Comparison of ENCODE assay signal across 8 mouse cellular contexts in the genomic region with DNA sequence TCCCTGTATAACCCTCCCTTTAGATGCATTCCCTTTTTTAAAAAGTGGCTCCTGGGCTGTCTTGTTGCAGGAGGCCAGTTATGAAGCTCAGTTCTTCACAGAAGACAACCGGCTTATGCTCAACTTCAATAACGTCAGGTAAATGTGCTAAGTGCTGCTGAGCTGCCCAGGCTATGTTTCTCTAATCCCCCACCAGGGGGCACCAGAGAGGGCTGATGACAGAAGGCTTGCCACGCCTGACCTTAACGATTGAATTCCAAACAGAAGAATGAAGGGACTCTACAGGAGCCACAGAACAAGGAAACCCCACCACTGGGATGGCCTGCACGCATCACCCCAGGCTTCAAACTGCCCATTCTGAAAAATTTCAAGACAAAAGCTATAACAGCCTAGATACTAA. TPM values are rescaled to one million over a fixed set of nuclear protein-coding genes. Genes with fewer than 3 reads are reported as not detected.
DNase-seq lines count a peak whose midpoint lies in the region; ATAC-seq lines count a peak whose summit lies in the region.

No protein-coding gene starts in this region.

- no peak overlapping the region for H3K4me3 ChIP-seq in liver, embryonic 12.5 days
- no peak overlapping the region for H3K4me3 ChIP-seq in embryonic facial prominence, embryonic 11.5 days (ENCODE audit: low read depth, low read length)
- H3K4me3 ChIP-seq in intestine, embryonic 15.5 days (replicated peaks) = no peak overlapping the region
- no peak overlapping the region for H3K4me3 ChIP-seq in liver, embryonic 13.5 days (replicated peaks)

- no peak overlapping the region for H3K9ac ChIP-seq in liver, embryonic 12.5 days
- H3K9ac ChIP-seq in embryonic facial prominence, embryonic 11.5 days (replicated peaks; ENCODE audit: low read length) = no peak overlapping the region
- H3K9ac ChIP-seq in intestine, embryonic 15.5 days = no peak overlapping the region
- no peak overlapping the region for H3K9ac ChIP-seq in liver, embryonic 13.5 days

- DNase-seq in liver = peak; percentile 75
- DNase-seq in adrenal gland, postnatal 4 days (ENCODE audit: low spot score in 2 of 2) = peak; percentile 56 to 75
- peak; percentile 83 for DNase-seq in embryonic facial prominence, embryonic 11.5 days (ENCODE audit: low spot score)
- peak; percentile 32 for DNase-seq in liver, embryonic 13.5 days
- peak; percentile 70 for DNase-seq in retina, postnatal 7 days (ENCODE audit: low read depth, low spot score)
- DNase-seq in urinary bladder, adult 2 months (ENCODE audit: low spot score) = peak; percentile 37

- ATAC-seq in liver, embryonic 12.5 days = no peak
- ATAC-seq in embryonic facial prominence, embryonic 11.5 days (replicated peaks; ENCODE audit: insufficient number of reproducible peaks, low FRiP score, low TSS enrichment, low read depth) = no peak; the same call in 1 of the 2 replicates
- peak; percentile 61 for ATAC-seq in intestine, embryonic 15.5 days
- ATAC-seq in liver, embryonic 13.5 days (ENCODE audit: low read depth) = peak; percentile 51; the same call in 1 of the 2 replicates

- H3K36me3 ChIP-seq in liver, embryonic 12.5 days = no peaks in the 10 kb centered on the region
- no peaks in the 10 kb centered on the region for H3K36me3 ChIP-seq in embryonic facial prominence, embryonic 11.5 days (replicated peaks; ENCODE audit: control insufficient read depth, insufficient read depth, low read depth, low read length)
- no peaks in the 10 kb centered on the region for H3K36me3 ChIP-seq in intestine, embryonic 15.5 days
- no peaks in the 10 kb centered on the region for H3K36me3 ChIP-seq in liver, embryonic 13.5 days

- H3K27me3 ChIP-seq in liver, embryonic 12.5 days (replicated peaks) = no peaks in the 10 kb centered on the region
- no peaks in the 10 kb centered on the region for H3K27me3 ChIP-seq in embryonic facial prominence, embryonic 11.5 days (ENCODE audit: control insufficient read depth, insufficient read depth, low read length)
- no peaks in the 10 kb centered on the region for H3K27me3 ChIP-seq in intestine, embryonic 15.5 days (replicated peaks)
- H3K27me3 ChIP-seq in liver, embryonic 13.5 days = no peaks in the 10 kb centered on the region

- no peak overlapping the region for H3K27ac ChIP-seq in liver, embryonic 12.5 days
- H3K27ac ChIP-seq in embryonic facial prominence, embryonic 11.5 days (replicated peaks; ENCODE audit: low read depth, low read length) = no peak overlapping the region
- H3K27ac ChIP-seq in intestine, embryonic 15.5 days = no peak overlapping the region
- H3K27ac ChIP-seq in liver, embryonic 13.5 days = no peak overlapping the region

- H3K9me3 ChIP-seq in liver, embryonic 12.5 days (replicated peaks) = no peaks in the 10 kb centered on the region
- no peaks in the 10 kb centered on the region for H3K9me3 ChIP-seq in embryonic facial prominence, embryonic 11.5 days (replicated peaks; ENCODE audit: control insufficient read depth, low read length)
- no peaks in the 10 kb centered on the region for H3K9me3 ChIP-seq in intestine, embryonic 15.5 days
- H3K9me3 ChIP-seq in liver, embryonic 13.5 days (replicated peaks) = no peaks in the 10 kb centered on the region

- 13% methylated on average over 5 of the region's 5 CpGs for WGBS in liver, embryonic 12.5 days (ENCODE audit: insufficient replicate concordance)
- 13% methylated on average over 5 of the region's 5 CpGs for WGBS in embryonic facial prominence, embryonic 11.5 days
- 16% methylated on average over 5 of the region's 5 CpGs for WGBS in intestine, embryonic 15.5 days
- WGBS in liver, embryonic 13.5 days (ENCODE audit: insufficient replicate concordance) = 14% methylated on average over 5 of the region's 5 CpGs

- H3K4me2 ChIP-seq in liver, embryonic 12.5 days = no peak overlapping the region
- H3K4me2 ChIP-seq in embryonic facial prominence, embryonic 11.5 days (ENCODE audit: low read depth, low read length) = no peak overlapping the region
- H3K4me2 ChIP-seq in intestine, embryonic 15.5 days (replicated peaks) = no peak overlapping the region
- H3K4me2 ChIP-seq in liver, embryonic 13.5 days = no peak overlapping the region

- no peaks in the 10 kb centered on the region for H3K4me1 ChIP-seq in liver, embryonic 12.5 days
- H3K4me1 ChIP-seq in embryonic facial prominence, embryonic 11.5 days (ENCODE audit: control insufficient read depth, insufficient read depth, low read length) = no peaks in the 10 kb centered on the region
- no peaks in the 10 kb centered on the region for H3K4me1 ChIP-seq in intestine, embryonic 15.5 days (replicated peaks)
- H3K4me1 ChIP-seq in liver, embryonic 13.5 days (replicated peaks) = no peaks in the 10 kb centered on the region

RNA-seq across cellular contexts. Expression of a gene that starts 8.4 kb away (rescaled TPM):
- not detected in 2 replicates for polyA plus RNA-seq in liver, embryonic 12.5 days (2016; fragmentation: Nextera tagmentation; extraction: Ambion mirVana)
- total RNA-seq in adrenal gland, postnatal 4 days (2021) = not detected
- 0.29 TPM in 2 replicates for polyA plus RNA-seq in embryonic facial prominence, embryonic 11.5 days (2014; fragmentation: Nextera tagmentation; extraction: Ambion mirVana)
- 0.09 and 0.13 TPM in 2 replicates for polyA plus RNA-seq in intestine, embryonic 15.5 days (2015; fragmentation: Nextera tagmentation; extraction: Ambion mirVana)
- not detected in 2 replicates for polyA plus RNA-seq in liver, embryonic 13.5 days (2015; fragmentation: Nextera tagmentation; extraction: Ambion mirVana)
- polyA plus RNA-seq in urinary bladder, adult 2 months (2012; rRNA removed) = 0.27 and 0.37 TPM in 2 replicates

RNA-seq across cellular contexts. Expression of a gene that starts 24.6 kb away (rescaled TPM):
- polyA plus RNA-seq in liver, embryonic 12.5 days (2016; fragmentation: Nextera tagmentation; extraction: Ambion mirVana) = 0.13 and 0.23 TPM in 2 replicates
- total RNA-seq in adrenal gland, postnatal 4 days (2021) = under 1 TPM; 0.11 to 0.25 TPM
- not detected in 2 replicates for polyA plus RNA-seq in embryonic facial prominence, embryonic 11.5 days (2014; fragmentation: Nextera tagmentation; extraction: Ambion mirVana)
- polyA plus RNA-seq in intestine, embryonic 15.5 days (2015; fragmentation: Nextera tagmentation; extraction: Ambion mirVana) = 0.25 and 8.3 TPM in 2 replicates
- polyA plus RNA-seq in liver, embryonic 13.5 days (2015; fragmentation: Nextera tagmentation; extraction: Ambion mirVana) = 0.21 and 0.38 TPM in 2 replicates
- not detected in 2 replicates for polyA plus RNA-seq in urinary bladder, adult 2 months (2012; rRNA removed)

RNA-seq across cellular contexts. Expression of a gene that starts 42.5 kb away (rescaled TPM):
- polyA plus RNA-seq in liver, embryonic 12.5 days (2016; fragmentation: Nextera tagmentation; extraction: Ambion mirVana) = not detected in 2 replicates
- total RNA-seq in adrenal gland, postnatal 4 days (2021) = not detected
- polyA plus RNA-seq in embryonic facial prominence, embryonic 11.5 days (2014; fragmentation: Nextera tagmentation; extraction: Ambion mirVana) = not detected in 2 replicates
- not detected in 2 replicates for polyA plus RNA-seq in intestine, embryonic 15.5 days (2015; fragmentation: Nextera tagmentation; extraction: Ambion mirVana)
- not detected in 2 replicates for polyA plus RNA-seq in liver, embryonic 13.5 days (2015; fragmentation: Nextera tagmentation; extraction: Ambion mirVana)
- not detected in 2 replicates for polyA plus RNA-seq in urinary bladder, adult 2 months (2012; rRNA removed)

RNA-seq across cellular contexts. Expression of a gene that starts 52.8 kb away (rescaled TPM):
- polyA plus RNA-seq in liver, embryonic 12.5 days (2016; fragmentation: Nextera tagmentation; extraction: Ambion mirVana) = 0.24 TPM in 1 of 2 replicates, not detected in the other
- total RNA-seq in adrenal gland, postnatal 4 days (2021) = not detected
- not detected in 2 replicates for polyA plus RNA-seq in embryonic facial prominence, embryonic 11.5 days (2014; fragmentation: Nextera tagmentation; extraction: Ambion mirVana)
- polyA plus RNA-seq in intestine, embryonic 15.5 days (2015; fragmentation: Nextera tagmentation; extraction: Ambion mirVana) = not detected in 2 replicates
- 0.09 and 0.10 TPM in 2 replicates for polyA plus RNA-seq in liver, embryonic 13.5 days (2015; fragmentation: Nextera tagmentation; extraction: Ambion mirVana)
- polyA plus RNA-seq in urinary bladder, adult 2 months (2012; rRNA removed) = not detected in 2 replicates

Comparison
In these comparisons a context has a peak if more than half of its experiments do, and no peak if none do; other contexts are left out.
1. ATAC-seq: peak in intestine, embryonic 15.5 days (single experiment) and liver, embryonic 13.5 days (single experiment); none in liver, embryonic 12.5 days (single experiment) and embryonic facial prominence, embryonic 11.5 days (single experiment).
2. DNase-seq: peak in every context shown above with its lines; median percentile 83 in embryonic facial prominence, embryonic 11.5 days; 75 in liver; 70 in retina, postnatal 7 days; 66 in adrenal gland, postnatal 4 days; 37 in urinary bladder, adult 2 months; 32 in liver, embryonic 13.5 days.